Mouse (Mus musculus): ENCODE measurements at regions not wholly inside any gene's neighbourhood (a gene's known extent, or its start where the extent isn't known, plus 50 kb on each side); places are given as distances from the start of the nearest gene placed in this dataset.
A peak's percentile ranks its signal among the peaks of the same experiment; 100 is the strongest.

GRCm38 (mm10) chr14:25389314-25389713 is 69.7 kb upstream of the Zmiz1 start:
- H3K27ac ChIP-seq (ENCODE audit: low read length), result no peak overlapping the region
- H3K4me1 ChIP-seq (ENCODE audit: control insufficient read depth, low read depth, low read length), result peaks cover 4% of the 10 kb centered on the region
- no peaks in the 10 kb centered on the region for H3K36me3 ChIP-seq (ENCODE audit: control insufficient read depth, insufficient read depth)
- H3K4me3 ChIP-seq (ENCODE audit: low read depth, low read length), result no peak overlapping the region
- no peak overlapping the region for H3K4me2 ChIP-seq (ENCODE audit: low read depth, low read length)
- H3K27me3 ChIP-seq (ENCODE audit: control insufficient read depth, insufficient read depth, low read depth, low read length), result no peaks in the 10 kb centered on the region
- no peak overlapping the region for H3K9ac ChIP-seq (ENCODE audit: low read depth, low read length)
- 0 out of 2 replicates have a peak, but pooled peaks have one; percentile 30 for ATAC-seq (ENCODE audit: low read depth)
- WGBS (ENCODE audit: insufficient replicate concordance), result 10% methylated on average over 2 of the region's 2 CpGs
- H3K9me3 ChIP-seq (replicated peaks; ENCODE audit: control insufficient read depth, low read length), result no peaks in the 10 kb centered on the region

DNA sequence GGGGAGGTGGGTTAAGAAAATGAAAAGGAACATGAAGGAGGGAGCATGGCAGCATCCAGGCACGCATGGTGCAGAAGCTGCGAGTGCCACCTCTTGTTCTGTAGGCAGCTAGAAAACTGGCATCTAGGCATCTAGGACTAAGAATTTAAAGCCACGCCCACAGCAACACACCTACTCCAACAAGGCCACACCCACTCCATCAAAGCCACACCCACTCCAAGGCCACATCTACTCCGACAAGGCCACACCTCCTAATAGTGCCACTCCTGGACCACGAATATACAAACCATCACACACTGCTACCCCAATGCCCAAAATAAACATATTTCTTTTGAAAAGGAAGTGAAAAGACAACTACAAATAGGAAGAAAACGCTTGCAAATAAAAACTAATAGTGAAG is 66.6 kb upstream of the Zmiz1 start:
- no peak overlapping the region for H3K27ac ChIP-seq (ENCODE audit: low read length)
- H3K4me1 ChIP-seq (ENCODE audit: control insufficient read depth, low read depth, low read length), result peaks cover 13% of the 10 kb centered on the region
- no peaks in the 10 kb centered on the region for H3K27me3 ChIP-seq (ENCODE audit: control insufficient read depth, insufficient read depth, low read depth, low read length)
- no peaks in the 10 kb centered on the region for H3K9me3 ChIP-seq (replicated peaks; ENCODE audit: control insufficient read depth, low read length)
- ATAC-seq (ENCODE audit: low read depth), result peak; percentile 53
- H3K9ac ChIP-seq (ENCODE audit: low read depth, low read length), result no peak overlapping the region
- no peaks in the 10 kb centered on the region for H3K36me3 ChIP-seq (ENCODE audit: control insufficient read depth, insufficient read depth)
- no peak overlapping the region for H3K4me2 ChIP-seq (ENCODE audit: low read depth, low read length)
- no peak overlapping the region for H3K4me3 ChIP-seq (ENCODE audit: low read depth, low read length)
- WGBS (ENCODE audit: insufficient replicate concordance), result 44% methylated on average over 6 of the region's 6 CpGs

GRCm38 (mm10) chr14:25392940-25393339 is 66.0 kb upstream of the Zmiz1 start:
- Histone ChIP-seq H3K9me3 (replicated peaks; ENCODE audit: control insufficient read depth, low read length) (no peaks in the 10 kb centered on the region), H3K4me3 (ENCODE audit: low read depth, low read length) (no peak overlapping the region), H3K27me3 (ENCODE audit: control insufficient read depth, insufficient read depth, low read depth, low read length) (no peaks in the 10 kb centered on the region), H3K4me2 (ENCODE audit: low read depth, low read length) (no peak overlapping the region), H3K4me1 (ENCODE audit: control insufficient read depth, low read depth, low read length) (peaks cover 18% of the 10 kb centered on the region), H3K9ac (ENCODE audit: low read depth, low read length) (no peak overlapping the region), H3K27ac (ENCODE audit: low read length) (no peak overlapping the region), H3K36me3 (ENCODE audit: control insufficient read depth, insufficient read depth) (no peaks in the 10 kb centered on the region)
- ATAC-seq (ENCODE audit: low read depth), result no peak
- WGBS (ENCODE audit: insufficient replicate concordance), result 62% methylated on average over 6 of the region's 6 CpGs

- no peak overlapping the region for H3K9ac ChIP-seq (ENCODE audit: low read depth, low read length)
- no peaks in the 10 kb centered on the region for H3K9me3 ChIP-seq (replicated peaks; ENCODE audit: control insufficient read depth, low read length)
- no peak overlapping the region for H3K4me3 ChIP-seq (ENCODE audit: low read depth, low read length)
- H3K27ac ChIP-seq (ENCODE audit: low read length), result no peak overlapping the region
- WGBS (ENCODE audit: insufficient replicate concordance), result 82% methylated on average over 6 of the region's 6 CpGs
- no peak for ATAC-seq (ENCODE audit: low read depth)
- H3K4me2 ChIP-seq (ENCODE audit: low read depth, low read length), result no peak overlapping the region
- no peaks in the 10 kb centered on the region for H3K36me3 ChIP-seq (ENCODE audit: control insufficient read depth, insufficient read depth)
- H3K27me3 ChIP-seq (ENCODE audit: control insufficient read depth, insufficient read depth, low read depth, low read length), result no peaks in the 10 kb centered on the region
- peaks cover 34% of the 10 kb centered on the region for H3K4me1 ChIP-seq (ENCODE audit: control insufficient read depth, low read depth, low read length)
These were observed 64.1 kb upstream of the Zmiz1 start for GRCm38 (mm10) chr14:25394931-25395330.

DNA sequence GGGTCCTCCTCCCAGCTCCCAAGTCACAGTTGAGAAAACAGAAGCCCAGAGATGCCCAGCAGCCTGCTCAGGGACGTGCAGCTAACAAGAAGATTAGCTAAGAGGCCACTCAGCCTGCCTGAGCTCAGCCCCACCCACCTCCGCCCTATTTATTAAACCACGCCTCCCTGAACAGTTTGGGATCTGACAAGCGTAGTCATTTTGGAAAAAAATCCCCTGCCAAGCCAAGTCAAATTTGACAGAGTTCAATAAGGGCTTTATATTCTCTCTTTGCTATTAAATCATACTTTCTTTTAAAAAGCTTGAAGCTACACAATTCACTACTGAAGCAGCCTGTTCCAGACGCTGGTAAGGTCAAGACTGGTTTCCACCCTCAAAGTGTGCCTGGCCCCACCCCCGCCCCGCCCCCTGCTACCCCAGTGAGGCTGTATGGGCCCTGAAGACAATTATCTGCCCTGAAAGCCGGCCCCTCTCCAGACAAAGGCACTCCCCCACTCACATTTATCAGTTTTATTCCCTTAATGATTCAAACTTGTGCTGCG is 61.9 kb upstream of the Zmiz1 start:
- Histone ChIP-seq H3K4me1 (ENCODE audit: control insufficient read depth, low read depth, low read length) (peaks cover 55% of the 10 kb centered on the region), H3K4me2 (ENCODE audit: low read depth, low read length) (peak overlapping the region; percentile 59), H3K4me3 (ENCODE audit: low read depth, low read length) (peak overlapping the region; percentile 48), H3K36me3 (ENCODE audit: control insufficient read depth, insufficient read depth) (no peaks in the 10 kb centered on the region), H3K27me3 (ENCODE audit: control insufficient read depth, insufficient read depth, low read depth, low read length) (no peaks in the 10 kb centered on the region), H3K9me3 (replicated peaks; ENCODE audit: control insufficient read depth, low read length) (no peaks in the 10 kb centered on the region), H3K9ac (ENCODE audit: low read depth, low read length) (peak overlapping the region; percentile 38; the same call in 1 of the 2 replicates), H3K27ac (ENCODE audit: low read length) (0 out of 2 replicates have a peak overlapping the region, but pooled peaks have one; percentile 36)
- WGBS (ENCODE audit: insufficient replicate concordance), result 2% methylated on average over 9 of the region's 9 CpGs
- ATAC-seq (ENCODE audit: low read depth), result peak; percentile 77

GRCm38 (mm10) chr14:25397751-25398150 is 61.2 kb upstream of the Zmiz1 start:
- Histone ChIP-seq H3K4me1 (ENCODE audit: control insufficient read depth, low read depth, low read length) (peaks cover 58% of the 10 kb centered on the region), H3K9me3 (replicated peaks; ENCODE audit: control insufficient read depth, low read length) (no peaks in the 10 kb centered on the region), H3K36me3 (ENCODE audit: control insufficient read depth, insufficient read depth) (no peaks in the 10 kb centered on the region), H3K4me3 (ENCODE audit: low read depth, low read length) (no peak overlapping the region), H3K27ac (ENCODE audit: low read length) (no peak overlapping the region), H3K9ac (ENCODE audit: low read depth, low read length) (no peak overlapping the region), H3K27me3 (ENCODE audit: control insufficient read depth, insufficient read depth, low read depth, low read length) (no peaks in the 10 kb centered on the region), H3K4me2 (ENCODE audit: low read depth, low read length) (no peak overlapping the region; the same call in 1 of the 2 replicates)
- no peak for ATAC-seq (ENCODE audit: low read depth)
- 54% methylated on average over 5 of the region's 5 CpGs for WGBS (ENCODE audit: insufficient replicate concordance)

DNA sequence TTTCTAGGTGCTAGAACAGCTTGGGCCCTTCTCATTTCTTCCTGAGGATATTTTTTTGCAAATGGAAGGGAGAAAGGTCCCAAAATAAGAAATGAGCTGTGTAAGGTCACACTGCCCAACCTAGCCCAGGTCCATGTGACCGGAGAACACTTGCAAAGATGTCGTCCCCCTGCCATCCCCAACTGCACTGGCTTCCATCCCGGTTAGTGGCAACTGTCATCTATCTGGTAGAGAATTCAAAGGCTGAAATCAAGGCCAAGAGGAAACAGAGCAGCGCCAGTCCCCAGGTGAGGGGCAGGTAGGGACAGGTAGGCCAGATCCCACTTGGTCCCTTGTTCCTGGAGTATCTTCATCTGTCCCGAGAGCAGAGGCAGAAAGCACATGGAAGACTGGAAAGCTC is 60.2 kb upstream of the Zmiz1 start:
- Histone ChIP-seq H3K4me3 (ENCODE audit: low read depth, low read length) (no peak overlapping the region), H3K4me2 (ENCODE audit: low read depth, low read length) (no peak overlapping the region), H3K27ac (ENCODE audit: low read length) (no peak overlapping the region), H3K4me1 (ENCODE audit: control insufficient read depth, low read depth, low read length) (peaks cover 64% of the 10 kb centered on the region), H3K36me3 (ENCODE audit: control insufficient read depth, insufficient read depth) (no peaks in the 10 kb centered on the region), H3K9me3 (replicated peaks; ENCODE audit: control insufficient read depth, low read length) (no peaks in the 10 kb centered on the region), H3K27me3 (ENCODE audit: control insufficient read depth, insufficient read depth, low read depth, low read length) (no peaks in the 10 kb centered on the region), H3K9ac (ENCODE audit: low read depth, low read length) (no peak overlapping the region)
- no peak for ATAC-seq (ENCODE audit: low read depth)
- 80% methylated on average over 5 of the region's 5 CpGs for WGBS (ENCODE audit: insufficient replicate concordance)

DNA sequence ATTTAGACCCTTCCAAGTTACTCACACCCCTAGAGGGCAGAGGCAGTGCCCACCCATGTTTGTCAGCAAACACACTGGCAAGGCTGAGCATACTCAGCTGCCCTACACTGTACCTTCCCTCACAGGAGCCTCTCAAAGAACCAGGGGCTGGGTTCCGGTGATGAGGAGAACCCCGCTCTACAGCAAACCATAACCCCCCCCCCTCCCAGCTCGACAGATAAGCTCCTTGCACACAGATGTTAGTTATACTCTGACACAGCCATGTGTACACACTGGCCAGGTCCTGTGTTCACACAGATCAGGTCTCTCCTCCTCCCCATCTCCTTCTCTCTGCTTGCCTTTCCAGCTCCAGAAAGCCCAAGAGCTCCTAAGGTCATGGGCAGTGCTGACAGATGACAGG is 59.7 kb upstream of the Zmiz1 start:
- Histone ChIP-seq H3K4me1 (ENCODE audit: control insufficient read depth, low read depth, low read length) (peaks cover 64% of the 10 kb centered on the region), H3K4me3 (ENCODE audit: low read depth, low read length) (no peak overlapping the region), H3K27ac (ENCODE audit: low read length) (0 out of 2 replicates have a peak overlapping the region, but pooled peaks have one; percentile 29), H3K9ac (ENCODE audit: low read depth, low read length) (no peak overlapping the region), H3K4me2 (ENCODE audit: low read depth, low read length) (no peak overlapping the region), H3K36me3 (ENCODE audit: control insufficient read depth, insufficient read depth) (no peaks in the 10 kb centered on the region), H3K9me3 (replicated peaks; ENCODE audit: control insufficient read depth, low read length) (no peaks in the 10 kb centered on the region), H3K27me3 (ENCODE audit: control insufficient read depth, insufficient read depth, low read depth, low read length) (no peaks in the 10 kb centered on the region)
- WGBS (ENCODE audit: insufficient replicate concordance), result 35% methylated on average over 3 of the region's 3 CpGs
- no peak for ATAC-seq (ENCODE audit: low read depth)

GRCm38 (mm10) chr14:25401104-25401963 is 57.7 kb upstream of the Zmiz1 start:
- Histone ChIP-seq H3K9me3 (replicated peaks; ENCODE audit: control insufficient read depth, low read length) (no peaks in the 10 kb centered on the region), H3K36me3 (ENCODE audit: control insufficient read depth, insufficient read depth) (no peaks in the 10 kb centered on the region), H3K27me3 (ENCODE audit: control insufficient read depth, insufficient read depth, low read depth, low read length) (no peaks in the 10 kb centered on the region), H3K4me2 (ENCODE audit: low read depth, low read length) (peak overlapping the region; percentile 59), H3K27ac (ENCODE audit: low read length) (peak overlapping the region; percentile 87), H3K9ac (ENCODE audit: low read depth, low read length) (peak overlapping the region; percentile 29), H3K4me3 (ENCODE audit: low read depth, low read length) (peak overlapping the region; percentile 15), H3K4me1 (ENCODE audit: control insufficient read depth, low read depth, low read length) (peaks cover 64% of the 10 kb centered on the region)
- 20% methylated on average over 19 of the region's 19 CpGs for WGBS (ENCODE audit: insufficient replicate concordance)
- peak; percentile 85 for ATAC-seq (ENCODE audit: low read depth)
